ENCODE assay signal across 9 mouse cellular contexts in the genomic region with DNA sequence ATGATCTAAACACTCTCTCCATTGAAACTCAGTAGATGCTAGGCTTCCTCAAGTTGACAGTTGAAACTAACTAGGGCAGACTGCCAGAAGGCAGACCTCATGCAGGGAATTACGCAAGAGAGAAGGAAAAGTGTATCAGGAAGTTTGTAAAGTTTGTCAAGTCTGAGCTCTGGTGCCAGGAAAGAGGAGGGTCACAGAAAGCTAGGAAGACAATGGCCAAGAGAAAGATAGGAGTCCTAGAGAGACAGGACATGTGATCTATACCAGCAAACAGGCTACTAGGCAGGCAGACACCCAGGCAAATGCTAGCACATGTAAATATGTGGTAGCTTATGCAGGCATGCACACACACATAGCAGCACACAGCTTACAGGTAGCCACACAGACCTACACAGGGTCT. TPM values are rescaled to one million over a fixed set of nuclear protein-coding genes. Genes with fewer than 3 reads are reported as not detected.
A peak's percentile ranks its signal among the peaks of the same experiment; 100 is the strongest.
DNase-seq lines count a peak whose midpoint lies in the region.
"Had no signal": no experiment of that assay in that cellular context is flagged by ENCODE, and none has a peak within 500 bp of the region (broad histone marks: within the 10 kb centered on the region; RNA-seq: fewer than 3 reads in every experiment).

No protein-coding gene starts in this region.

- intact Hi-C loops in heart, postnatal 25 days (cut with DNase I): no loop called here
- intact Hi-C loops in left cerebral cortex, postnatal 36 days (cut with DNase I): no loop called here

- DNase-seq in heart, adult 11 months: peak; percentile 94
- DNase-seq in heart, postnatal 25 days (ENCODE audit: low spot score): no peak
- peak; percentile 31 for DNase-seq in 3134 (ENCODE audit: extremely low read depth, insufficient read length, low spot score)
- DNase-seq in heart, adult 8-10 months (ENCODE audit: low spot score): peak; percentile 30
- peak; percentile 38 to 49 for DNase-seq in kidney, postnatal 36 days
- no peak for DNase-seq in testis, postnatal 14 days (ENCODE audit: low spot score)
- no peak for DNase-seq in embryo, embryonic 11 days
- no peak for DNase-seq in left cerebral cortex, postnatal 36 days (ENCODE audit: low spot score in 2 of 2)
- DNase-seq: cerebellum, adult 9-11 months had no signal

RNA-seq across cellular contexts. Expression of a gene that starts 8.0 kb away (rescaled TPM):
- 1 to 10 TPM; 4.4 to 4.8 TPM for total RNA-seq in heart, postnatal 25 days (2021)
- total RNA-seq in heart, adult 8-10 months (2022): 1 to 10 TPM; 4.3 to 6.4 (median 5.3) TPM
- 1 to 10 TPM; 2.2 to 2.3 TPM for total RNA-seq in left cerebral cortex, postnatal 36 days (2021)

RNA-seq across cellular contexts. Expression of a gene that starts 8.2 kb away (rescaled TPM):
- total RNA-seq in heart, postnatal 25 days (2021): 1 to 10 TPM; 2.4 to 2.5 TPM
- 1 to 10 TPM; 1.3 to 4.1 (median 3.5) TPM for total RNA-seq in heart, adult 8-10 months (2022)
- total RNA-seq in left cerebral cortex, postnatal 36 days (2021): 10 to 100 TPM; 37.5 to 55.3 TPM

RNA-seq across cellular contexts. Expression of a gene that starts 45.1 kb away (rescaled TPM):
- total RNA-seq in heart, postnatal 25 days (2021): not detected
- total RNA-seq in heart, adult 8-10 months (2022): under 1 TPM in 1 of 4 experiments, not detected in 3; 0.03 TPM
- under 1 TPM; 0.29 to 0.49 TPM for total RNA-seq in left cerebral cortex, postnatal 36 days (2021)

Comparison
In these comparisons a context has a peak if more than half of its experiments do, and no peak if none do; other contexts are left out.
1. DNase-seq: peak in heart, adult 11 months (single experiment), 3134 (single experiment), heart, adult 8-10 months (single experiment) and kidney, postnatal 36 days (2 of 2); none in heart, postnatal 25 days (single experiment), testis, postnatal 14 days (single experiment), embryo, embryonic 11 days (single experiment) and left cerebral cortex, postnatal 36 days (0 of 2).
2. RNA of a gene that starts 8.2 kb away (total RNA-seq): 37.5 to 55.3 TPM in left cerebral cortex, postnatal 36 days; 1.3 to 4.1 TPM in heart, adult 8-10 months and 2.4 to 2.5 TPM in heart, postnatal 25 days; every median in the first group is over 4 times any median in the second.